Mouse (Mus musculus): ENCODE measurements around the gene Rps6kc1. TPM values are rescaled to one million over a fixed set of nuclear protein-coding genes. Genes with fewer than 3 reads are reported as not detected.

Rps6kc1 gene
- total and polyA plus RNA-seq, 2 experiments from 2014 or later: 21.0 to 35.9 TPM

- Histone ChIP-seq H3K4me3 (ENCODE audit: low read length) (no peak overlapping the region), H3K27ac (no peak overlapping the region), H3K4me2 (ENCODE audit: low read depth, low read length) (no peak overlapping the region), H3K4me1 (ENCODE audit: insufficient read depth, low read length) (no peaks in the 10 kb centered on the region), H3K9me3 (ENCODE audit: low read length) (no peaks in the 10 kb centered on the region), H3K36me3 (ENCODE audit: insufficient read depth, low read length) (no peaks in the 10 kb centered on the region), H3K9ac (replicated peaks; ENCODE audit: low read length) (no peak overlapping the region), H3K27me3 (ENCODE audit: insufficient read depth, low read length) (no peaks in the 10 kb centered on the region)
- 0 out of 2 replicates have a peak, but pooled peaks have one; percentile 21 for ATAC-seq
- peak; percentile 44 for DNase-seq (ENCODE audit: low spot score)
- WGBS: 64% methylated on average over 8 of the region's 8 CpGs
- no peak for TF ChIP-seq CTCF (IDR thresholded peaks at IDR 0.05; ENCODE audit: low read depth)
These were observed 153.7 kb downstream of the Rps6kc1 start for GRCm38 (mm10) chr1:190757899-190758298.

GRCm38 (mm10) chr1:190751794-190752570 is 159.6 kb downstream of the Rps6kc1 start:
- Histone ChIP-seq H3K4me2 (ENCODE audit: low read depth, low read length) (no peak overlapping the region), H3K36me3 (ENCODE audit: insufficient read depth, low read length) (no peaks in the 10 kb centered on the region), H3K4me3 (ENCODE audit: low read length) (no peak overlapping the region), H3K9me3 (ENCODE audit: low read length) (0 out of 2 replicates have a peak, but pooled peaks cover 2% of the 10 kb centered on the region), H3K9ac (replicated peaks; ENCODE audit: low read length) (no peak overlapping the region), H3K4me1 (ENCODE audit: insufficient read depth, low read length) (no peaks in the 10 kb centered on the region), H3K27me3 (ENCODE audit: insufficient read depth, low read length) (no peaks in the 10 kb centered on the region), H3K27ac (no peak overlapping the region)
- no peak for ATAC-seq
- no peak for DNase-seq (ENCODE audit: low spot score)
- TF ChIP-seq CTCF (IDR thresholded peaks at IDR 0.05; ENCODE audit: low read depth): no peak
- WGBS: 36% methylated on average over 8 of the region's 8 CpGs

DNA sequence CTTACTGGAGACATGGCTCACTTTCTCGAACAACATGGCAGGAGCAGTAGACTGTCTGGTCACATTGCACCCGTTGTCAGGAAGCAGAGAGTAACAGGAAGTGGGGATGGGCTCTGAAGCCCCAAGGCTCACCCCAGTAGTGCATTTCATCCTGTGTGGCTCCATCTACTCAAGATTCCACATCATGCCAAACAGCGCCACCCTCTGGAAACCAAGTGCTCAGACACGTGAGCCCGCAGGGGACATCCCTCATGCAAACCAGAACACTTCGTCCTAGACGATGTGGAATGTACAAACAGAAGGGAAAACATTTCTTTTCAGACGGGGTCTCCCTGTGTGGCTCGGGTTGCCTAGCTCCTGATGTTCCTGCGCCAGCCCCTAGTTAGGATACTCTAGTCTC is 162.6 kb downstream of the Rps6kc1 start:
- no peak overlapping the region for H3K4me2 ChIP-seq (ENCODE audit: low read depth, low read length)
- no peaks in the 10 kb centered on the region for H3K4me1 ChIP-seq (ENCODE audit: insufficient read depth, low read length)
- H3K9me3 ChIP-seq (ENCODE audit: low read length): 0 out of 2 replicates have a peak, but pooled peaks cover 2% of the 10 kb centered on the region
- no peaks in the 10 kb centered on the region for H3K36me3 ChIP-seq (ENCODE audit: insufficient read depth, low read length)
- DNase-seq (ENCODE audit: low spot score) (no peak), ATAC-seq (no peak)
- no peak overlapping the region for H3K4me3 ChIP-seq (ENCODE audit: low read length)
- H3K27ac ChIP-seq: no peak overlapping the region
- H3K27me3 ChIP-seq (ENCODE audit: insufficient read depth, low read length): no peaks in the 10 kb centered on the region
- no peak overlapping the region for H3K9ac ChIP-seq (replicated peaks; ENCODE audit: low read length)
- 0 out of 2 replicates have a peak, but pooled peaks have one; percentile 10 for TF ChIP-seq CTCF (IDR thresholded peaks at IDR 0.05; ENCODE audit: low read depth)
- 91% methylated on average over 10 of the region's 10 CpGs for WGBS

GRCm38 (mm10) chr1:190741421-190741820 is 170.1 kb downstream of the Rps6kc1 start:
- Histone ChIP-seq H3K27me3 (ENCODE audit: insufficient read depth, low read length) (no peaks in the 10 kb centered on the region), H3K27ac (no peak overlapping the region), H3K9ac (replicated peaks; ENCODE audit: low read length) (no peak overlapping the region), H3K4me3 (ENCODE audit: low read length) (no peak overlapping the region), H3K4me1 (ENCODE audit: insufficient read depth, low read length) (no peaks in the 10 kb centered on the region), H3K4me2 (ENCODE audit: low read depth, low read length) (no peak overlapping the region), H3K36me3 (ENCODE audit: insufficient read depth, low read length) (no peaks in the 10 kb centered on the region), H3K9me3 (ENCODE audit: low read length) (no peaks in the 10 kb centered on the region)
- WGBS: 58% methylated on average over 5 of the region's 5 CpGs
- no peak for TF ChIP-seq CTCF (IDR thresholded peaks at IDR 0.05; ENCODE audit: low read depth)
- peak; percentile 31 for DNase-seq (ENCODE audit: low spot score)
- ATAC-seq: no peak

- Histone ChIP-seq H3K4me2 (ENCODE audit: low read depth, low read length) (no peak overlapping the region), H3K4me1 (ENCODE audit: insufficient read depth, low read length) (peaks cover 15% of the 10 kb centered on the region), H3K9ac (replicated peaks; ENCODE audit: low read length) (no peak overlapping the region), H3K27ac (no peak overlapping the region), H3K9me3 (ENCODE audit: low read length) (no peaks in the 10 kb centered on the region), H3K36me3 (ENCODE audit: insufficient read depth, low read length) (no peaks in the 10 kb centered on the region), H3K27me3 (ENCODE audit: insufficient read depth, low read length) (no peaks in the 10 kb centered on the region), H3K4me3 (ENCODE audit: low read length) (no peak overlapping the region)
- TF ChIP-seq CTCF (IDR thresholded peaks at IDR 0.05; ENCODE audit: low read depth): no peak
- ATAC-seq (no peak), DNase-seq (ENCODE audit: low spot score) (no peak)
- 73% methylated on average over 6 of the region's 6 CpGs for WGBS
These were observed 178.8 kb downstream of the Rps6kc1 start for GRCm38 (mm10) chr1:190732803-190733202.

DNA sequence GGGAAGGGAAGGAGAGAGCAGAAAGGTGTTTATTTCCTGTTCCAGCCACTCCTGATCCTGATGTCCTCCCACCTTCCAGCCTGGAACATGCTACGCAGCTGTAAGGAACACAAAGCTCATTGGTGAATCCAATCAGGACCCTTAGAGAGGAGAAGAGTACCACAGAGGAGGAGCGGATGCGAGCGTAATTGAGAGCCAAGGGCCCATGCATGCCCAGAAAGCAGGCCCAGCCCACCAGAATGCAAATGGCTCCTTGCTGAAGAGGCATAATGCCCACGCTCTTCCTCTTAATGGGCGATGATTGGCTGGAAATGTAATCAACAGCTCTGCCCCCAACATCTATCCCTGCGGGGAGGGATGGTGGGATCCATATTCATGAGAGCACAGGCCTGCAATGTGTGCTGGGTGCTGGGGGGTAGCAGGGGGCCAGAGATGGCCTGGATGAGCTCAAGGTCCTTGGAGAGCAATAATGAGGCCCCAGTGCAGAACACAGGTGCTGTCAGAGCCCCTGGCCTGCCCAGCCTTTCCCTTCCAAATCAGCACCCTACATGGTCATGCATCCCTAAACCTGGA is 182.0 kb downstream of the Rps6kc1 start:
- Histone ChIP-seq H3K9me3 (ENCODE audit: low read length) (no peaks in the 10 kb centered on the region), H3K9ac (replicated peaks; ENCODE audit: low read length) (no peak overlapping the region), H3K27ac (no peak overlapping the region), H3K27me3 (ENCODE audit: insufficient read depth, low read length) (no peaks in the 10 kb centered on the region), H3K4me1 (ENCODE audit: insufficient read depth, low read length) (peaks cover 21% of the 10 kb centered on the region), H3K4me2 (ENCODE audit: low read depth, low read length) (no peak overlapping the region), H3K36me3 (ENCODE audit: insufficient read depth, low read length) (no peaks in the 10 kb centered on the region), H3K4me3 (ENCODE audit: low read length) (no peak overlapping the region)
- DNase-seq (ENCODE audit: low spot score): peak; percentile 33
- TF ChIP-seq CTCF (IDR thresholded peaks at IDR 0.05; ENCODE audit: low read depth): no peak
- no peak for ATAC-seq
- WGBS: 50% methylated on average over 7 of the region's 7 CpGs

Measured in hindbrain, postnatal 0 days (tissue).